Comparison of ENCODE assay signal across 10 mouse cellular contexts in the genomic region with DNA sequence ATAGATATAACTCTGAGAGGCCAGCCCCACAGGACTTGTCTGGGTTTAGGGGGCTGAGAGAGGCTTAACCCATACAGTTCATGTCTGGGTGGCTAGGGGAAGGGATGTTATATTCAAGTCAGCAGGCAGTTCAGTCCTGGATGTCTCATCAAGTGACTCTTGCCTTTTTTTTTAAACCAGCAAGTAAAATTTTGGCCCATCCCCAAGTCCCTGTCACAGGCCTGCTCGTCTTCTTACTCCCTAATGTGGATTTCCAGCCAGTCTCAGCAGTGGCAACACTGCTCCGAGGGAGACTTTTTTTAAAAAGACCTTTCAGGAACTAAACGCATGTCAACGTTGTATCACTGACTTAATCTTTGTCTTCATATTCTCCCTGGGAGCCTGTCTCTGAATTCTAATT. TPM values are rescaled to one million over a fixed set of nuclear protein-coding genes. Genes with fewer than 3 reads are reported as not detected.
DNase-seq lines count a peak whose midpoint lies in the region; ATAC-seq and TF ChIP-seq lines count a peak whose summit lies in the region.
"Had no signal": no experiment of that assay in that cellular context is flagged by ENCODE, and none has a peak within 500 bp of the region (broad histone marks: within the 10 kb centered on the region; RNA-seq: fewer than 3 reads in every experiment).

No protein-coding gene starts in this region.

- H3K36me3 ChIP-seq in embryonic facial prominence, embryonic 10.5 days (replicated peaks): no peaks in the 10 kb centered on the region
- H3K36me3 ChIP-seq in hindbrain, postnatal 0 days (ENCODE audit: insufficient read depth, low read length): no peaks in the 10 kb centered on the region
- H3K36me3 ChIP-seq: G1E had no signal

- DNase-seq in heart, postnatal 4 days: peak; percentile 29
- no peak for DNase-seq in heart, postnatal 36 days
- peak; percentile 77 for DNase-seq in adipocyte (ENCODE audit: low spot score)
- no peak for DNase-seq in embryonic facial prominence, embryonic 10.5 days (ENCODE audit: low spot score)
- DNase-seq in hindbrain, postnatal 0 days (ENCODE audit: low spot score): peak; percentile 53
- no peak for DNase-seq in B cell, adult 2 months
- DNase-seq in gastrocnemius, postnatal 36 days: no peak
- no peak for DNase-seq in urinary bladder, postnatal 36 days (ENCODE audit: low spot score in 2 of 2)
- DNase-seq: thymus, postnatal 36 days had no signal

- H3K4me3 ChIP-seq in embryonic facial prominence, embryonic 10.5 days: peak overlapping the region; percentile 11; the same call in 1 of the 2 replicates
- H3K4me3 ChIP-seq in hindbrain, postnatal 0 days (ENCODE audit: low read length): peak overlapping the region; percentile 91

- H3K4me1 ChIP-seq in embryonic facial prominence, embryonic 10.5 days: peaks cover 96% of the 10 kb centered on the region
- peaks cover 36% of the 10 kb centered on the region for H3K4me1 ChIP-seq in hindbrain, postnatal 0 days (ENCODE audit: insufficient read depth, low read length)

- no peak for ATAC-seq in hindbrain, postnatal 0 days

- H3K9ac ChIP-seq in hindbrain, postnatal 0 days (replicated peaks; ENCODE audit: low read length): no peak overlapping the region

- WGBS in embryonic facial prominence, embryonic 10.5 days: 67% methylated on average over 4 of the region's 4 CpGs
- WGBS in hindbrain, postnatal 0 days: 19% methylated on average over 4 of the region's 4 CpGs

- H3K27ac ChIP-seq in embryonic facial prominence, embryonic 10.5 days (replicated peaks): no peak overlapping the region; the same call in 1 of the 2 replicates
- H3K27ac ChIP-seq in hindbrain, postnatal 0 days: no peak overlapping the region

- intact Hi-C loops in heart, postnatal 36 days (cut with DNase I): loop anchor here (5.0 kb wide), 1 partner anchor 77 kb away; no protein-coding TSS in a partner anchor
- intact Hi-C loops in gastrocnemius, postnatal 36 days (cut with DNase I): loop anchor here (10.0 kb wide), 1 partner anchor 330 kb away; no protein-coding TSS in a partner anchor

- no peak for TF ChIP-seq CTCF in hindbrain, postnatal 0 days (IDR thresholded peaks at IDR 0.05; ENCODE audit: low read depth)

- H3K27me3 ChIP-seq in embryonic facial prominence, embryonic 10.5 days (replicated peaks; ENCODE audit: low read depth, poor library complexity, severe bottlenecking): peaks cover 11% of the 10 kb centered on the region
- H3K27me3 ChIP-seq in hindbrain, postnatal 0 days (ENCODE audit: insufficient read depth, low read length): no peaks in the 10 kb centered on the region

- H3K4me2 ChIP-seq in hindbrain, postnatal 0 days (ENCODE audit: low read depth, low read length): peak overlapping the region; percentile 93

- no peaks in the 10 kb centered on the region for H3K9me3 ChIP-seq in embryonic facial prominence, embryonic 10.5 days
- H3K9me3 ChIP-seq in hindbrain, postnatal 0 days (ENCODE audit: low read length): no peaks in the 10 kb centered on the region
- H3K9me3 ChIP-seq: G1E had no signal

RNA-seq across cellular contexts. Expression of gene Plxna2, which starts 7.0 kb away (rescaled TPM):
- 10 to 100 TPM; 23.7 to 24.7 TPM for total RNA-seq in heart, postnatal 4 days (2021)
- 10 to 100 TPM; 24.1 to 31.9 TPM for total RNA-seq in heart, postnatal 36 days (2021)
- polyA plus RNA-seq in embryonic facial prominence, embryonic 10.5 days (2016; fragmentation: Nextera tagmentation; extraction: Ambion mirVana): 12.9 and 15.3 TPM in 2 replicates
- total RNA-seq in hindbrain, postnatal 0 days (2014; rRNA removed): 48.2 and 52.0 TPM in 2 replicates
- 11.1 and 11.7 TPM in 2 replicates for polyA plus RNA-seq in hindbrain, postnatal 0 days (2015; fragmentation: Nextera tagmentation; extraction: Ambion mirVana)
- total RNA-seq in gastrocnemius, postnatal 36 days (2021): 1 to 10 TPM; 6.6 to 8.5 TPM
- polyA plus RNA-seq: G1E had no signal

Comparison
In these comparisons a context has a peak if more than half of its experiments do, and no peak if none do; other contexts are left out.
1. DNase-seq: peak in heart, postnatal 4 days (single experiment), adipocyte (single experiment) and hindbrain, postnatal 0 days (single experiment); none in heart, postnatal 36 days (0 of 2), embryonic facial prominence, embryonic 10.5 days (single experiment), B cell, adult 2 months (0 of 2), gastrocnemius, postnatal 36 days (0 of 2) and urinary bladder, postnatal 36 days (0 of 2).